Mouse (Mus musculus) hindbrain, embryonic 13.5 days (tissue): ENCODE measurements around the gene Myh11. TPM values are rescaled to one million over a fixed set of nuclear protein-coding genes. Genes with fewer than 3 reads are reported as not detected.

Experiments used
- ATAC-seq: fragments of 200-750 bp; cut with Nextera tagmentation; 2 replicates; pipeline ENCODE4 v1.8.0; 2017; ENCODE audit warnings: moderate TSS enrichment; ENCODE audit not compliant: low FRiP score
- H3K27ac ChIP-seq: fragments of 300-500 bp; sonication (generic); 2 replicates; pipeline ENCODE4 v1.5.1; 2015; ENCODE audit warnings: inconsistent platforms, mild to moderate bottlenecking, moderate library complexity
- H3K27me3 ChIP-seq: fragments of 300-500 bp; sonication (generic); 2 replicates; pipeline ENCODE4 v1.6.1; 2015; ENCODE audit warnings: mild to moderate bottlenecking, inconsistent platforms
- H3K36me3 ChIP-seq: fragments of 300-500 bp; sonication (generic); 2 replicates; pipeline ENCODE4 v1.6.1; 2015; ENCODE audit warnings: mild to moderate bottlenecking, inconsistent platforms
- H3K4me1 ChIP-seq: fragments of 300-500 bp; sonication (generic); replicated peaks from 2 replicates; pipeline ENCODE4 v1.6.1; 2015; ENCODE audit warnings: inconsistent platforms
- H3K4me2 ChIP-seq: fragments of 300-500 bp; sonication (generic); 2 replicates; pipeline ENCODE4 v1.6.1; 2015; ENCODE audit warnings: inconsistent platforms, mild to moderate bottlenecking, moderate library complexity
- H3K4me3 ChIP-seq: fragments of 300-500 bp; sonication (generic); 2 replicates; pipeline ENCODE4 v1.5.1; 2015; ENCODE audit warnings: mild to moderate bottlenecking, inconsistent platforms
- H3K9ac ChIP-seq: fragments of 300-500 bp; sonication (generic); 2 replicates; pipeline ENCODE4 v1.6.1; 2015; ENCODE audit warnings: mild to moderate bottlenecking, inconsistent platforms
- H3K9me3 ChIP-seq: fragments of 300-500 bp; sonication (generic); 2 replicates; pipeline ENCODE4 v1.6.1; 2016; ENCODE audit warnings: inconsistent platforms
- WGBS: fragments of 180-500 bp; shearing (Covaris S2); methylation state at CpG from one replicate; pipeline ENCODE4 v1.1.7; 2015; 5-methylcytosine and 5-hydroxymethylcytosine counted together
- polyA plus RNA-seq: library from polyadenylated mRNA; unstranded; fragments of >200 nt; fragmentation: Nextera tagmentation; extraction: Ambion mirVana; gene quantifications from 2 replicates; pipeline ENCODE4 v1.2.1, GENCODE M21; 2015

Gene Myh11
- polyA plus RNA-seq, 1 experiment from 2014 or later = 0.53 TPM

DNA sequence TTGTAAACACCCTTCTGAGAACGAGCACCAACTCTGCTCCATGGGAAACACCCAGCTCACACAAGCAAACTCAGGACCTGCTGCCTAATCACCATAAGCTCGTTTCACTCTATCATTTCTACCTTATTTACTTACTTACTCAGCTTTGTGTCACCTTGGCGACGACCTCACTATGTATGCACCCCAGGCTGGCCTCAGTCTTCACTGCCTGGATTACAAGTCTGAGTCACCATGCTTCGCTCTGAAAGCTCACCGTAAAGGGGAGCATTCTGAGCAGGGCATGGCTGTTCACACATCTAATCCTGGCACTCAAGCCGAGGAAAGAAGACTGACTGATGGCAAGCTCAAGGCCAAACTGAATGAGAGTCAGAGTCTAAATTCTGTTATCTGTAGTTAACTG, 12.5 kb upstream of the Myh11 start:
- peaks cover 84% of the 10 kb centered on the region for H3K36me3 ChIP-seq

DNA sequence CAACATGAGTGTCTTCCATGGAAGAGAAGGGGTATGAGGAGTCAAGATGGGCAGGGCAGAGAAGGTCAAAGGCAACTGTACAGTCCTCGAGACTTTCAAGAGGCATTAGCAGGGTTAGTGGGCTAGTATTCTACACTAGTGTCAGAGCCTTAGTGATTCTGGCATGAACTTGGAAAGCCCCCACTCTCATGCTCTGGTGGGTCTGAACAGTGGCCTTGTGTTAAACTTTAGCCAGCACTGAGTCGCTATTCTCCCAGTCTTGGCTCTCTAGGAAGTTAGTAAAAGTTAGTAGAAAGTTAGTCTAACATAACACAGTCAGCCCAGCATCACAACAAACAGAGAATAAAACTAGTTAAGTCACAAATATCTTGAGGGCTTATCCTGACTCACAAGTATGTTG, 12.0 kb upstream of the Myh11 start:
- no peak for ATAC-seq
- Histone ChIP-seq H3K4me2 (no peak overlapping the region), H3K4me3 (no peak overlapping the region), H3K4me1 (no peaks in the 10 kb centered on the region), H3K9me3 (no peaks in the 10 kb centered on the region), H3K27me3 (no peaks in the 10 kb centered on the region), H3K9ac (no peak overlapping the region), H3K27ac (no peak overlapping the region), H3K36me3 (peaks cover 83% of the 10 kb centered on the region)
- 72% methylated on average over 2 of the region's 2 CpGs for WGBS

More for the DNA sequence above, 12.5 kb upstream of the Myh11 start:
- ATAC-seq = no peak
- WGBS = 79% methylated on average over 7 of the region's 7 CpGs
- H3K27ac ChIP-seq = no peak overlapping the region
- H3K4me1 ChIP-seq = no peaks in the 10 kb centered on the region
- no peaks in the 10 kb centered on the region for H3K27me3 ChIP-seq
- no peak overlapping the region for H3K4me3 ChIP-seq
- H3K9ac ChIP-seq = no peak overlapping the region
- H3K9me3 ChIP-seq = no peaks in the 10 kb centered on the region
- H3K4me2 ChIP-seq = no peak overlapping the region

DNA sequence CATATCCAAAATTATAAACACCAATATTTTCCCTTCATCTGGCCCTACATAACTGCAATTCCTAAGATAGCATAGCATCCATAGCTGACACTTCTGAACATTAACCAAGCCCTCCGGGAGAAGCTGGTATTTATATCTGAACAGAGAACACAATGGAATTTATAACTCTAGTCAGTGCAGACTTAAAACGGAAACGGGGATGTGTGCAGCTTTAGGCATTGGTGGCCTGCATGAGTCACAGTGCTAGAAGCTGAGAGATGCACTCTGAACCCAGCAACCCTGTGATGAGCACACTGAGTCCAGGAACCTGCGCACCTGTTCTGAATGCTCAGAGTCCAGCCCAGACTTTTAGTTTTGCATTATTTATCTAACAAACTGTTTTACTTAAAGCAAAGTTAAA, 7.3 kb upstream of the Myh11 start:
- Histone ChIP-seq H3K4me1 (no peaks in the 10 kb centered on the region), H3K27ac (no peak overlapping the region), H3K9me3 (no peaks in the 10 kb centered on the region), H3K36me3 (peaks cover 53% of the 10 kb centered on the region), H3K27me3 (0 out of 2 replicates have a peak, but pooled peaks cover under 1% of the 10 kb centered on the region), H3K4me2 (no peak overlapping the region), H3K9ac (no peak overlapping the region), H3K4me3 (no peak overlapping the region)
- WGBS = 98% methylated on average over 4 of the region's 4 CpGs
- no peak for ATAC-seq

DNA sequence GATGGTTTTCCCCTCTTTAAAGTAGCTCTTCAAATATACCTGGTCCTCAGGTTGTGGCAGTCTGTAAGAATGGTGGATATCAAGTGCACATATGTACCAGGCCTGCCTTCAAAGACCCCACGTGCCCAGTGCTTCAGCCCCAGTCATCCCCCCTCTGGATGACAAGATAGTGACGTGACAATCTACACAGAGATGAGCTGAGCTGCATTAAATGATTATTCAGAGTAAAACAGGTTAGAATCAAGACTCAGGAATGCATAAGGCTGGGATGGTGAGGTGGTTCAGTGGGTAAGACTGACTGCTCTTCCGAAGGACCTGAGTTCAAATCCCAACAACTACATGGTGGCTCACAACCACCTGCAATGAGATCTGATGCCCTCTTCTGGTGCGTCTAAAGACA, 6.6 kb upstream of the Myh11 start:
- no peak for ATAC-seq
- H3K9ac ChIP-seq = no peak overlapping the region
- no peaks in the 10 kb centered on the region; the same call in 1 of the 2 replicates for H3K4me1 ChIP-seq
- 95% methylated on average over 4 of the region's 4 CpGs for WGBS
- H3K27ac ChIP-seq = no peak overlapping the region
- H3K27me3 ChIP-seq = peaks cover 8% of the 10 kb centered on the region
- no peaks in the 10 kb centered on the region for H3K9me3 ChIP-seq
- H3K4me3 ChIP-seq = no peak overlapping the region
- no peak overlapping the region for H3K4me2 ChIP-seq
- H3K36me3 ChIP-seq = peaks cover 46% of the 10 kb centered on the region

DNA sequence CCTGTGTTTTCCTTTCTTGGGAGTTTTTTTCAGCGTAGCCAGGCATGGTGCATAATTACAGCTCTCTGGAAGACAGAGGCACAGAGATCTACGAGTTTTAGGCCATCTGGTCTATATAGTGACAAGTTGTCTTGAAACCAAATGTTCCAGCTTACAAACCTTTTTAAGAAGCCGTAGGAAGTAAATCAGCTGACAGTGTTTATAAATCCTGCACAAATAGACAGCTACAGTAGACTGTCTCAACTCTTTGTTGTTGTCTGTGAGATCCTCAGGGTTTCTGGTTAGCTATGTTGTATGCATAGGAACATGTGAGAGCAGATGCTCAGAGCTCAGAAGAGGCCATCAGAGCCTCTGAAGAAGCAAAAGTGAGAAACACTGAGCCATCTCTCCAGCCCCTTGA, 6.0 kb upstream of the Myh11 start:
- Histone ChIP-seq H3K36me3 (peaks cover 42% of the 10 kb centered on the region), H3K4me1 (peaks cover 5% of the 10 kb centered on the region), H3K27me3 (peaks cover 13% of the 10 kb centered on the region), H3K9ac (no peak overlapping the region), H3K9me3 (no peaks in the 10 kb centered on the region), H3K4me2 (no peak overlapping the region), H3K27ac (no peak overlapping the region), H3K4me3 (no peak overlapping the region)
- ATAC-seq = no peak
- WGBS = 87% methylated on average over 3 of the region's 3 CpGs

DNA sequence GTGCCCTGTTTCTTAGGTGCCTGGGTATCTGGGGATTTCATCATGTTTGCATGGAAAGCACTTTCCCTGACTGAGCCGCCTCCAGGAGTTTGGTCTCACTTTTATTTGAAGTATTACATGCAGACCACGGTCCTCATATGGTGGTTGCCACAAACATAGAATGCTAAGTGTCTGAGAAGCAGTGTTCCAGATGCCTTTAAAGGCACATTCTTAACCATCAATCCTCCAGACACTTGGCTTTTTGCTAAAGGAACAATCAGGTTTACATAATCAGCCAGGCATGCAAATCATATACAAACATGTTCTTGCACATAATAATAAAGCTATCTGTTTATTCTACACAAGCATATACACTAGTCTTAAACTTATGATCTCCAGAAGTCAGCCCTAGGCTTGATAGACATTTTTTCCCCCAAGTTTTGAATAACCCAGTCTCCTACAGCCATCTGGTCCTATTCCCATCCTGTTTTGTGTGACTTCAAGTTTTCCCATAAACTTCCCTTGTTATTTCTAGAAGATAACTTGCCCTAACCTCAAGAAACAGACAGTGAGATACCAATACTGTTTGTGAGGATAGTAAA, 5.5 kb upstream of the Myh11 start:
- H3K4me3 ChIP-seq = no peak overlapping the region
- H3K27ac ChIP-seq = no peak overlapping the region
- WGBS = 65% methylated on average over 2 of the region's 2 CpGs
- H3K27me3 ChIP-seq = peaks cover 18% of the 10 kb centered on the region
- H3K36me3 ChIP-seq = peaks cover 37% of the 10 kb centered on the region
- no peak for ATAC-seq
- no peaks in the 10 kb centered on the region for H3K9me3 ChIP-seq
- no peak overlapping the region for H3K4me2 ChIP-seq
- H3K4me1 ChIP-seq = peaks cover 10% of the 10 kb centered on the region
- no peak overlapping the region for H3K9ac ChIP-seq

DNA sequence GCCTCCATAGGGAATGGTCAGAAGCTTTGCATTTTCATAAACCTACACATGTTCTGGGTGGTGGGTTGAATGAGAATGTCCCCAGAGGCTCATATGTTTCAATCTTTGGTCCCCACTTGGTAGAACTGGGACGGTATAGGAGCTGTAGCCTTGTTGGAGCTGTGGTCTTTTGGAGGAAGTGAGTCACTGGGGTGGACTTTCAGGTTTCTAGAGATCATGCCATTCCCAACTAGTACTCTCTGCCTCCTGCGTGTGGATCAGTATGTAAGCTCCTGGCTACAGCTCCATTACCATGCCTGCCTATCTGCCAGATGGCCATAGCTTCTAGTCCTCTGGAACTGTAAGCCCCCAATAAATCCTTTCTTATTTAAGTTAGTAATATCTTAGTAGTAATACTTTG, 4.1 kb upstream of the Myh11 start:
- no peak for ATAC-seq
- H3K4me2 ChIP-seq = no peak overlapping the region
- H3K9ac ChIP-seq = no peak overlapping the region
- no peak overlapping the region for H3K4me3 ChIP-seq
- peaks cover 21% of the 10 kb centered on the region for H3K27me3 ChIP-seq
- H3K27ac ChIP-seq = no peak overlapping the region
- no peaks in the 10 kb centered on the region for H3K9me3 ChIP-seq
- H3K4me1 ChIP-seq = peaks cover 15% of the 10 kb centered on the region
- 79% methylated on average over 2 of the region's 2 CpGs for WGBS
- peaks cover 24% of the 10 kb centered on the region for H3K36me3 ChIP-seq

DNA sequence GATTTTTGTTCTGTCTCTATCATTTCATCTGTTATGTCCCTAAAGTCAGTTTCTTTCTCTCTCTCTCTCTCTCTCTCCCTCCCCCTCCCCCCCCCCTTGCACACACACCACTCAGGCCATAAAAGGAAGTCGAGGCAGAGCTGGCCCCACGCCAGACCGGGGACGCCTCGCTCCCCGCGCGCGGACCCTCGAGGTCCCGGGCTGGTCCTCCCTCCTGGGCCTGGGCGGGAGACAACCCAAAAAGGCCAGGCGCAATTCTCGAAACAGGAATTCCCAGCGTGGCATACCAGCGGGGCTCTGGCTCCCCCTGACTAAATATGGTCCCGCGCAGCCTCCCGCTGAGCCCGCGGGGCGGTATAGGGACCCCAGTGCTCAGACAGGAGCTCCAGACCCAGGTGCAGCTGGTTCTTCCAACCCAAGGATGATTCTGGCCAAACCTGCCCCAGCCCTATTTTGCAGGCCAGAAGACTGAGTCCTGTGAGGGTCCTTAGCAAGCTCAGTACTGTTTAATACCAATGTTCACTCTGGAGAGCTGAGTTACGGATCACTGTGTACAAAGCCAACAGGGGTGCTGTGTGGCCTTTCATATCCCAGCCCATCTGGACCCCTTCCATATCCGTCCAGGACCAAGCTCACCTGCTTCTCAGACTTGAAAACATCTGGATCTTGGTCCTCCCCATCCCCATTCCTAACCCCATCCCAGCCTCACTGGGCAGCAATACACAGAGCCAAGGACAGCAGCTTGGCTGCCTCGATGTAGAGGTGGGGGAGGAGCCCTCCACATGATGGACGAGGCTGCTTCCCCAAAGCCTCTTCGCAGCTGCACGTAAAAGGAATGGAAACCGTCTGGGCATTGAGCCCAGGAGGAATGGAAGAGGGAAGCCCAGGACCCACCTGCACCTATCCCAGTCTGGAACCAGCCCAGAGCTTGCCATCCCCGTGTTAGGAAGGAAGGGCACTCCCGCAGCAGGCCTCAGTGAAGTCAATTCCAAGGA, 1.3 kb upstream of the Myh11 start:
- WGBS = 19% methylated on average over 31 of the region's 31 CpGs
- Histone ChIP-seq H3K27me3 (peaks cover 21% of the 10 kb centered on the region), H3K27ac (no peak overlapping the region), H3K9ac (peak overlapping the region; percentile 61), H3K4me2 (peak overlapping the region; percentile 55), H3K36me3 (0 out of 2 replicates have a peak, but pooled peaks cover 3% of the 10 kb centered on the region), H3K4me3 (peak overlapping the region; percentile 30), H3K4me1 (peaks cover 15% of the 10 kb centered on the region), H3K9me3 (no peaks in the 10 kb centered on the region)
- peak; percentile 54; the same call in 1 of the 2 replicates for ATAC-seq

DNA sequence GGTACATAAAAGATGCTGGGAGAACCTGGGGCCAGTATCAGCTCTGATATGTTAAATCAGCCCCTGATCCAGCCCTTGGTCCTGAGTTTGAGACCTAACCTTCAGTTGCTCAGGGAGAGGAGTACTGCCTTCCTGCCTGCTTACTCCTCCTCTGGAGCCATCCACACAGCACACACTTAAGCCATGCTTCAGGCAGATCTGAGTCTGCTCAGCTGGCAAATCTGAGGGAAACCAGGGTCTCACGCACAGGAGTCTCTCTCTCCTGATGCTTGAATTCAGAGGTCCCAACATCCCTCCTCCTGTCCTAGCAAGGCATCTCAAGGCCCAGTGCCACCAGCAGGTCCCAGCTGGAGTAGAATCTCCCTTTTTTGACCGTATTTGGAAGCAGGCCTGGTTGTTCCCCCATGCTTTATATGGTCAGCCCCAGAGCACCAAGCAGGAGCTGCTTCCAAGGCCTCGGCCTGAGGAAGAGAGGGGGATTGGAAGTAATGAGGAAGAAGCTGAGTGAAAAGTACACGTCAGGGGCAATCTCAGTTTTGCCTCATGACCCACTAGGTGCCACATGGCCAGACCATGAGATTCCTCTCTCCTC, 18.7 kb downstream of the Myh11 start:
- WGBS = 73% methylated on average over 4 of the region's 4 CpGs
- H3K27ac ChIP-seq = no peak overlapping the region
- ATAC-seq = no peak

DNA sequence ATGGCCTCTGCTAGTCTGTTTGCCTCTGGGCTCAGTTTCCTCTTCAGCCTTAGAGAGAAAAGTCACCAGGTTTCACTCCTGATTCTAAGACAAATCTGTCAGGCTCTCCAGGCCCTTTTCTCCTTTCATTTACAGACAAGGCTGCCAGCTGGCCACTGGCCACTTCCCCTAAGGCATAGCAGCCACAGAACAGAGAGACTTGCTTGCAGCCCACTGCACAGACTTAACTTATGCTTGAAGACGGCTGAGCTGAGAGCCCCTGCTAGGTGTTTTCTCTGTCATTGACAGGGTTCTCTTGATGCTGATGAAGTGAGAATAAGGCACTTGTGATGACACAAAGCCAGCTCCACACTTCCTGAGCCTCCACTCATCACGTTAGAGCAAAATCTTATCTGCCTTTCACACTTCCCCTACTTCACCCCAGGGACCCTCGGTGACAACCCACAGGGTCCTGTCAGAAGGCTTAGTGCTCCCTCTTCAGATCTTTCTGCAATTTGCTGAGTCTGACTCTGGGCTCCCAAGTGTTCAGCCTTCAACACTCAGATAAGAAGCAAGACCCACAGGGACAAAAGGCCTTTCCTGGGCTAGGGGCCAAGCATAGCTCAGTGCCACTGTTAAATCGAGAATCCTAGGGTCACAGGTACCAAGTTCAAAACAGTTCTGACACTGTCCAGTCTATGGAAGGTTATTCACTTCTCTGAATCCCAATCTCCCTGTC, 25.8 kb downstream of the Myh11 start:
- Histone ChIP-seq H3K27ac (no peak overlapping the region), H3K9me3 (no peaks in the 10 kb centered on the region), H3K36me3 (no peaks in the 10 kb centered on the region), H3K27me3 (no peaks in the 10 kb centered on the region), H3K9ac (no peak overlapping the region), H3K4me2 (no peak overlapping the region), H3K4me1 (no peaks in the 10 kb centered on the region), H3K4me3 (no peak overlapping the region)
- WGBS = 53% methylated on average over 4 of the region's 4 CpGs
- ATAC-seq = no peak

More for the DNA sequence above, 18.7 kb downstream of the Myh11 start:
- H3K4me3 ChIP-seq = no peak overlapping the region
- no peaks in the 10 kb centered on the region for H3K9me3 ChIP-seq
- no peak overlapping the region for H3K9ac ChIP-seq
- H3K4me2 ChIP-seq = no peak overlapping the region
- H3K36me3 ChIP-seq = no peaks in the 10 kb centered on the region
- no peaks in the 10 kb centered on the region for H3K4me1 ChIP-seq
- H3K27me3 ChIP-seq = no peaks in the 10 kb centered on the region

DNA sequence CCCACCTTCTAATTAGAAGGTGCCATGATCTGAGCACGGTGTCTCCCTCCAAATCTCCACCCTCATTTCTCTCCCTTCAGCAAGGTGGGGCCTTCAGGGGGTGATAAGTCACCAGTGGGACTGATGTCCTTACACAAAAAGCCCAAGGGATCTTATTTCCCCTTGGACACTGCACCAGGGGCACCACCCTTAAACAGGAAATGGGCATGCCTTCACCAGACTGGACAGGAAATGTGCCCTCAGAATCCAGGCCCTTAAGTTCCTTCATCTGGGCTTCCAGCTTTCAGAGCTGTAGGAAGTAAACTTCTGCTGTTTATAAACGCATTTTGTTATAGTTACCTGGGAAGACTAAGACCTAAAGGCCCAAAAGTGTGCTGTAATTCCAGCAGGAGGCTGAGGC, 26.7 kb downstream of the Myh11 start:
- no peaks in the 10 kb centered on the region for H3K4me1 ChIP-seq
- ATAC-seq = no peak
- H3K4me2 ChIP-seq = no peak overlapping the region
- H3K9me3 ChIP-seq = no peaks in the 10 kb centered on the region
- no peaks in the 10 kb centered on the region for H3K36me3 ChIP-seq
- no peak overlapping the region for H3K27ac ChIP-seq
- no peaks in the 10 kb centered on the region for H3K27me3 ChIP-seq
- H3K4me3 ChIP-seq = no peak overlapping the region
- 81% methylated on average over 2 of the region's 2 CpGs for WGBS
- no peak overlapping the region for H3K9ac ChIP-seq

DNA sequence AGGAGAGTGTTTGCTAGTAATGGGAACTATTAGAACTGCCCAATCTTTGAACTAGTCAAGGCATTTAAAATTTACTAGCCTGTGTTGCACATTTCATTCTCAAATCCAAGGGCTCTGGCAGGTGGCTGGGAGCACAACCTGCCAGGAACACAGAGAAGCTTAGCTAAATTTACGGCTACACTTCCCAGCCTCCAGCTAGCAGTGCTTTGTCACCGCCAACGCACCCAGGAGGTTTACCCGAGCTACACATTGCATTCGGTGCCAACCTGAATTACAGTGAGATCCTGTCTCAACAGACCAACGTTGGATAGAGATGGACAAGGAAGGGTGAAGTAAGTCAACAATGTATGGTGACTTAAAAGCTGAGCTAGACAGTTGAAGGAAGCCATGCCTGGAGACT, 27.9 kb downstream of the Myh11 start:
- no peaks in the 10 kb centered on the region for H3K4me1 ChIP-seq
- no peak for ATAC-seq
- H3K27me3 ChIP-seq = no peaks in the 10 kb centered on the region
- WGBS = 88% methylated on average over 6 of the region's 6 CpGs
- H3K9ac ChIP-seq = no peak overlapping the region
- no peak overlapping the region for H3K27ac ChIP-seq
- H3K36me3 ChIP-seq = no peaks in the 10 kb centered on the region
- no peak overlapping the region for H3K4me3 ChIP-seq
- no peaks in the 10 kb centered on the region for H3K9me3 ChIP-seq
- no peak overlapping the region for H3K4me2 ChIP-seq
